Mouse (Mus musculus) forebrain, postnatal 0 days (tissue): ENCODE measurements around the gene Sox13. TPM values are rescaled to one million over a fixed set of nuclear protein-coding genes. Genes with fewer than 3 reads are reported as not detected.

Source experiments
- ATAC-seq: fragments of 200-750 bp; cut with Nextera tagmentation; 2 replicates; pipeline ENCODE4 v1.8.0; 2017; ENCODE audit warnings: mild to moderate bottlenecking, moderate library complexity
- DNase-seq: peaks from one replicate; pipeline ENCODE4 v3.0.0-alpha.2; 2015
- H3K27ac ChIP-seq: fragments of 300-500 bp; sonication (generic); 2 replicates; pipeline ENCODE4 v1.5.1; 2014; ENCODE audit warnings: low read depth, mild to moderate bottlenecking, antibody characterized with exemption, low read length, moderate library complexity, mixed read lengths
- H3K27me3 ChIP-seq: fragments of 300-500 bp; sonication (generic); 2 replicates; pipeline ENCODE4 v1.6.1; 2014; ENCODE audit warnings: mild to moderate bottlenecking, low read length, mixed read lengths; ENCODE audit not compliant: insufficient read depth
- H3K36me3 ChIP-seq: fragments of 300-500 bp; sonication (generic); 2 replicates; pipeline ENCODE4 v1.6.1; 2014; ENCODE audit warnings: mild to moderate bottlenecking, moderate library complexity; ENCODE audit not compliant: insufficient read depth
- H3K4me1 ChIP-seq: fragments of 300-500 bp; sonication (generic); 2 replicates; pipeline ENCODE4 v1.6.1; 2014; ENCODE audit warnings: antibody characterized with exemption; ENCODE audit not compliant: insufficient read depth
- H3K4me2 ChIP-seq: fragments of 300-500 bp; sonication (generic); 2 replicates; pipeline ENCODE4 v1.6.1; 2014; ENCODE audit warnings: low read depth, mild to moderate bottlenecking, moderate library complexity
- H3K4me3 ChIP-seq: fragments of 300-500 bp; sonication (generic); 2 replicates; pipeline ENCODE4 v1.5.1; 2014; ENCODE audit warnings: low read depth, low read length, mixed read lengths
- H3K9ac ChIP-seq: fragments of 300-500 bp; sonication (generic); 2 replicates; pipeline ENCODE4 v1.6.1; 2014; ENCODE audit warnings: mild to moderate bottlenecking
- H3K9me3 ChIP-seq: fragments of 300-500 bp; sonication (generic); 2 replicates; pipeline ENCODE4 v1.6.1; 2016; ENCODE audit warnings: low read length
- CTCF ChIP-seq: sonication (generic); IDR thresholded peaks from 2 replicates; pipeline ENCODE4 v1.5.1; 2016; ENCODE audit warnings: antibody characterized with exemption, control low read depth, low read depth
- WGBS: fragments of 180-500 bp; shearing (Covaris S2); extraction: QIAGEN DNeasy Blood & Tissue Kit; methylation state at CpG from one replicate; pipeline ENCODE4 v1.1.7; 2014; 5-methylcytosine and 5-hydroxymethylcytosine counted together
- polyA plus RNA-seq: library from polyadenylated mRNA; unstranded; fragments of >200 nt; fragmentation: Nextera tagmentation; extraction: Ambion mirVana; gene quantifications from 2 replicates; pipeline ENCODE4 v1.2.1, GENCODE M21; 2015
- total RNA-seq: library from RNA; depleted of rRNA; stranded (reverse); fragments of >200 nt; gene quantifications from 2 replicates; pipeline ENCODE4 v1.2.3, GENCODE M21; 2014

Gene Sox13
- total and polyA plus RNA-seq, 2 experiments from 2014 or later: 3.0 to 9.7 TPM

DNA sequence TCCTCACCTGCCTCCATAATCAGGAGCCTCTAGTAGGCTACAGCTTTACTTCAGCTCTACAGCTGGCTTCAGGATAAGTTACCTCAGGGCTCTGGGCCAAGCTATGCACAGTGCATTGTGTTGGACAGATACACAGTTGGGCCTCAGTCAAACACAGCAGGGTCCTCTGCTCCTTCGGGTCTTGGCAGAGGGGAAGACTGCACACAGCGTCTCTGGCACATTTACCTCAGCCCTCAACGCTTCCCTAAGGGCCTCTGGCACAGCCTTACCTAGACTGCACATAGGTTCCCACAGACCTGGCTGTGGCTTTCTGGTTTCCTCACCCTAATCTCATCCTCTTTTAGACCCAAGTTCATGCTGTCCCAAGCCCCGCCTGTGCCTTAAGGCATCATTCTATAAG is 22.1 kb upstream of the Sox13 start:
- 0 out of 2 replicates have a peak, but pooled peaks cover 3% of the 10 kb centered on the region for H3K9me3 ChIP-seq
- H3K9ac ChIP-seq: no peak overlapping the region
- DNase-seq (no peak), ATAC-seq (no peak)
- H3K4me3 ChIP-seq: no peak overlapping the region
- 62% methylated on average over 4 of the region's 4 CpGs for WGBS
- no peak overlapping the region for H3K27ac ChIP-seq
- H3K27me3 ChIP-seq: no peaks in the 10 kb centered on the region
- TF ChIP-seq CTCF: no peak
- no peaks in the 10 kb centered on the region for H3K36me3 ChIP-seq
- H3K4me1 ChIP-seq: no peaks in the 10 kb centered on the region
- no peak overlapping the region for H3K4me2 ChIP-seq

DNA sequence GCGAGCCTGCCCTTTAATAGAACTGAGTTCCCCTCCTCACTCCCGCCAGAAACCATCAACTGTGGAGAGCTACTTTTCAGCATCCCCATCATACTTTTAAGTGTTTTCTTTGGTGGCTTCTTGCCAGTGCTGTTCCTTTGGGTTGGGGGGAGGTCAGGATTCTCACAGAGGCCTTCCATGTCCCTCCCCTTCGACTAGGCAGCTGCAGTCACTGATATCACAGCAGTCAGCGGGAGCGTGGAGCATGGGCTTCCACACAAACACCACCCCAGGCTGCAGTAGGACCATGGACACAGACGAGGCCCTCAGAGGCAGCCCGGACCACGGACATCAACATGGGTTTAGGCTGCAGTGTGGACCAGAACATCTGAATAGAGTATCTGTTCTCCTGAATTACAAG is 20.1 kb upstream of the Sox13 start:
- Histone ChIP-seq H3K4me2 (no peak overlapping the region), H3K9me3 (0 out of 2 replicates have a peak, but pooled peaks cover 3% of the 10 kb centered on the region), H3K4me1 (no peaks in the 10 kb centered on the region), H3K27me3 (no peaks in the 10 kb centered on the region), H3K27ac (no peak overlapping the region), H3K9ac (no peak overlapping the region), H3K4me3 (no peak overlapping the region), H3K36me3 (no peaks in the 10 kb centered on the region)
- TF ChIP-seq CTCF: no peak
- ATAC-seq: no peak
- 88% methylated on average over 8 of the region's 8 CpGs for WGBS
- no peak for DNase-seq

DNA sequence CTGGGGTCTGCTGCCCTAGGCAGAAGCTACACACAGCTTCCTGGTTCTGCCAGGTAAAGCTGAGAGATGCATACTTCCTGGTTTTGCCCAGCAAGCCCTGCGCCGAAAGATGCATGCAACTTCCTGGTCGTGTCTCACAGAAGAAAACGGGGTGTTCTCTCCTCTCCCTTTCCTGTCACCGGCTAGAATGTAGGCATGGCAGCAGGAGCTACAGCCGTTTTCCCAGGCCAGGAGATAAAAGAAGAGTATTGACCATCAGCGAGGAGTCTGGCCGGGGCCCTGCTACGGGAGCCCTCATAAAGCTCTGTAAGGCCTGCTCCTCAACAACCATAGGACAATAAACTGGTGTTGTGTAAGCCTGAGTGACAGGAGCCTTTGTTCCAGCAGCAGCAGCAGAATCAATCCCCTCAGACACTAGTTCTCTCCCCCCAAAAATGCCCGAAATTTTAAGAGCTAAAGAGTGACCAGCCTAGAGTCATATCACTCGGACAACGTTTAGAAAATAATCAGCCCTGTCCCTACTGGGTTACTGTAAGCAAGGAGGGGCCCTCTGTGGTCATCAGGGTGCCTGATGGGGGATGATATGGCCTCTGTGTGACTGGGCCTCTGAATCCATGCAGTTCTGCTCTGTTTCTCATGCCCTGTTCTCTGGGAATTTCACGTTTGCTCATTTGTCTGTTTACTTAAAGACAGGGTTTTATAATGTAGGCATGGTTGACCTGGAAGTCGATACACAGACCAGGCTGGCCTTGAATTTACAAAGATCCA is 13.9 kb upstream of the Sox13 start:
- WGBS: 24% methylated on average over 14 of the region's 14 CpGs
- peaks cover 15% of the 10 kb centered on the region for H3K4me1 ChIP-seq
- no peak overlapping the region for H3K4me2 ChIP-seq
- H3K27me3 ChIP-seq: no peaks in the 10 kb centered on the region
- no peaks in the 10 kb centered on the region for H3K36me3 ChIP-seq
- ATAC-seq: no peak
- DNase-seq: no peak
- H3K9me3 ChIP-seq: 0 out of 2 replicates have a peak, but pooled peaks cover 3% of the 10 kb centered on the region
- H3K27ac ChIP-seq: no peak overlapping the region
- TF ChIP-seq CTCF: no peak
- no peak overlapping the region for H3K4me3 ChIP-seq
- no peak overlapping the region for H3K9ac ChIP-seq

DNA sequence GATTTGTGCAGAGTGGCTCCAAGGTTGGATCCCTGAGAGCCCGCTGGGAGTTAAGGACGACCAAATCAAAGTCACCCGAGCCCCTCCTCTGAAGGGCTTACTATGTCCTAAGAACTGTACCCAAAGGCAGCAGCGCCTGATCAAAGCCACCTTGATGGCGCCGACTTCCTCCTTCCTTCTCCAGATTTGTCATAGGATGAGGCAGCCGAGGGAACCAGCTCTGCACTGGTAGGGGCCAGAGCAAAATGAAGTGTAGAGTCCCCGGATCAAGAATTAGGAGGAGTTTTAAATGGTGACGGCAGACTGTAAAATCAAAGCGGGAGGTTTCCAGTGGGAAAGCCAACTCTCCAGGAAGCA is 10.6 kb upstream of the Sox13 start:
- Histone ChIP-seq H3K9me3 (no peaks in the 10 kb centered on the region), H3K4me2 (peak overlapping the region; percentile 43), H3K36me3 (no peaks in the 10 kb centered on the region), H3K27me3 (no peaks in the 10 kb centered on the region), H3K27ac (no peak overlapping the region), H3K9ac (peak overlapping the region; percentile 33), H3K4me3 (peak overlapping the region; percentile 14), H3K4me1 (peaks cover 15% of the 10 kb centered on the region)
- 10% methylated on average over 10 of the region's 10 CpGs for WGBS
- TF ChIP-seq CTCF: no peak
- peak; percentile 74 for ATAC-seq
- DNase-seq: no peak

DNA sequence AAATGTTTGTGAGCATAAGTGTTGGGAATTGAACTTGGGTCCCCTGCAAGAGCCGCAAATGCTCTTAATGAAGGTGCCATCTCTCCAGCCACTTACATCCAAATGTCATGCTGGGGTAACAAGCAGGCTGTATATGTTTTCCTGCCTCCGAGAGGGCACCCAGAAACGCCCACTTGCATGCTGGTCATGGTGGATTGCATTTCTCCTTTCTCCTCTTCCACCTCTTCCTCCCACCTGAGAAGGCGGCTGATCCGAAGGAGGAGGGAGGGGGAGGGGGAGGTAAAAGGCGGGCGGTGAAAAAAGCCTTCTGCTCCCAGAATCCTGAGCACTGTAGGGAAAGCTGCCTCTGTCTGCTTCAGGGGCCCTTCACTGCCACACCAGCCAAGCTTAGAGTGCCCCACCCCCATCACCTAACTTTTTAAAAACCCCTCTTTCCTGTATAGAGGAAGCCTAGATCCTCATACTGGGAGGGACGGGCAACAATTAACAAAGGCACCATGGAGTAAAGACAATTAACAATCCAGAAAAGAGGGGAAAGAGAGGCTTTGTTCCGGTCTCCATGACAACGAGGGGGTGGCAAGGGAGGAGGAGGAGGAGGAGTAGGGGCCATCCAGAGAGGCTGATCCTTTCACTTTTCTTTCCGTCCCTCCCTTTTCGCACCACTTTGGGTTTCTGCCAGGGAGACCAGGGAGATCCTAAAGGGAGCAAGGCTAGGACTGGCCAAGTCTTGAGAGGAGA is 10.0 kb upstream of the Sox13 start:
- no peaks in the 10 kb centered on the region for H3K36me3 ChIP-seq
- ATAC-seq (peak; percentile 89), DNase-seq (peak; percentile 70)
- peak overlapping the region; percentile 14 for H3K4me3 ChIP-seq
- H3K27ac ChIP-seq: peak overlapping the region; percentile 29; the same call in 1 of the 2 replicates
- no peaks in the 10 kb centered on the region for H3K9me3 ChIP-seq
- H3K4me2 ChIP-seq: peak overlapping the region; percentile 43
- H3K4me1 ChIP-seq: peaks cover 15% of the 10 kb centered on the region
- H3K9ac ChIP-seq: peak overlapping the region; percentile 33
- H3K27me3 ChIP-seq: no peaks in the 10 kb centered on the region
- 7% methylated on average over 11 of the region's 12 CpGs for WGBS
- no peak for TF ChIP-seq CTCF

DNA sequence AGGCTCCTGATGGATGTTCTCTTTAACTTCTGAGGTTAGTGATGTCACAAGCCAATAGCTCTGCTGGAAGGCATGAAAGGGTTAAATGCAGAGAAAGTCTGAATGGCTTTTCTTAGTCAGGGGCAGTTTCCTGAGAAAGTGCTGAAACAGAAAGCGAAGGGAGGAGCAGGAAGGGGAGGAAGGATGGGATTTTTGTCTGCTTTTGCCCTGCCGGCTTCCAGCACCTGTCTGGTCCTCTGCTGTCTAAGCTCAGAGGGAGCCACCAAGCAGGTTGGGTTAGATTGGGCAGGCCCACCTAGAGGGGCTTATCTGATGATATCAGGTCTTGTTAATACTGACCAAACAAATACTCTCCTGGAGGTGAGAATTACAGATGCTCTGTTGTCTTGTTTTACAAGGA is 8.4 kb upstream of the Sox13 start:
- no peak for TF ChIP-seq CTCF
- ATAC-seq (no peak), DNase-seq (no peak)
- no peaks in the 10 kb centered on the region for H3K27me3 ChIP-seq
- H3K4me1 ChIP-seq: peaks cover 11% of the 10 kb centered on the region
- H3K36me3 ChIP-seq: no peaks in the 10 kb centered on the region
- WGBS: 36% methylated on average over 2 of the region's 2 CpGs
- no peaks in the 10 kb centered on the region for H3K9me3 ChIP-seq
- no peak overlapping the region; the same call in 1 of the 2 replicates for H3K27ac ChIP-seq
- H3K4me2 ChIP-seq: no peak overlapping the region
- H3K9ac ChIP-seq: no peak overlapping the region
- no peak overlapping the region for H3K4me3 ChIP-seq

DNA sequence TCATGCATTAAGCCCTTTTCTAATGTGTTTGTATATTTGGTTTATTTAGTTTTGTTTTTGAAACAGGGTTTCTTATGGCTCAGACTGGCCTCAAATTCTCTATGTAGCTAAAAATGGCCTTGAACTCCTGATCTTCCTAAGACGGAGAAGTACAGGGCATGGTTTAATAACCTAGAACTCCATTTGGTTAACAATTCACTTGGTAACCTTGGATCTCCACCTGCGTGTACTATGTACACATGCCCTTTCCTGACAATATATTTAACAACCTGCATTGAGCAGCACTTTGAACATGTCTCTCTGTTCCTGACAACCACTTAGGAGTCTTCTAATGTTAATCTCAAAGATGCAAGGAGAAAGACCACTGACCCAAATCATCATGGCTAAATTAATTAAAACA is 7.0 kb upstream of the Sox13 start:
- DNase-seq: no peak
- Histone ChIP-seq H3K4me3 (no peak overlapping the region), H3K9me3 (no peaks in the 10 kb centered on the region), H3K27me3 (no peaks in the 10 kb centered on the region), H3K4me1 (peaks cover 11% of the 10 kb centered on the region), H3K36me3 (no peaks in the 10 kb centered on the region), H3K9ac (no peak overlapping the region), H3K27ac (no peak overlapping the region), H3K4me2 (no peak overlapping the region)
- TF ChIP-seq CTCF: no peak
- 92% methylated on average over 2 of the region's 2 CpGs for WGBS
- ATAC-seq: no peak
